Mouse (Mus musculus) heart, postnatal 25 days (tissue): ENCODE results near the gene Dnajc17. TPM values are rescaled to one million over a fixed set of nuclear protein-coding genes. Genes with fewer than 3 reads are reported as not detected.

Experiments used
- DNase-seq: peaks from one replicate; pipeline ENCODE4 v3.0.0; 2022; ENCODE audit warnings: low spot score
- intact Hi-C: fragments of 180-260 bp; cut with DNase I; formaldehyde crosslinking; loops from one replicate; pipeline ENCODE4 v1.15.1; 2025
- total RNA-seq, 2 experiments: library from RNA; stranded (reverse); gene quantifications; 2 replicates each; pipeline ENCODE4 v1.2.3; 2021

Dnajc17 gene
- total RNA-seq, 2 experiments from 2014 or later = 8.2 to 8.3 TPM

GRCm38 (mm10) chr2:119202914-119203453 lies 5.6 kb downstream of the Dnajc17 start:
- intact Hi-C loops = loop anchor here (5.0 kb wide), 1 partner anchor 91 kb away; the partner anchor contains the start of gene Rad51
- DNase-seq = no peak

- DNase-seq = no peak
- intact Hi-C loops = no loop called here
These were observed 9.7 kb downstream of the Dnajc17 start for GRCm38 (mm10) chr2:119198934-119199333.

GRCm38 (mm10) chr2:119198049-119198448 lies 10.5 kb downstream of the Dnajc17 start:
- intact Hi-C loops = no loop called here
- DNase-seq = no peak

GRCm38 (mm10) chr2:119197493-119197892 lies 11.1 kb downstream of the Dnajc17 start:
- DNase-seq = no peak
- intact Hi-C loops = no loop called here

GRCm38 (mm10) chr2:119196316-119197108 lies 12.1 kb downstream of the Dnajc17 start:
- intact Hi-C loops = no loop called here
- DNase-seq = no peak

- DNase-seq = no peak
- intact Hi-C loops = no loop called here
These were observed 14.5 kb downstream of the Dnajc17 start for GRCm38 (mm10) chr2:119194140-119194539.

GRCm38 (mm10) chr2:119190969-119191368 lies 17.6 kb downstream of the Dnajc17 start:
- no peak for DNase-seq
- intact Hi-C loops = loop anchor here (2.0 kb wide), 1 partner anchor 144 kb away; the partner anchor contains the start of gene Knl1

- DNase-seq = peak; percentile 53
- intact Hi-C loops = loop anchor here (1.0 to 5.0 kb wide), 4 partner anchors 32 to 148 kb away; partner anchors contain the start of gene Rmdn3
These were observed 19.4 kb downstream of the Dnajc17 start for GRCm38 (mm10) chr2:119189029-119189710.

GRCm38 (mm10) chr2:119182914-119183313 lies 25.7 kb downstream of the Dnajc17 start:
- intact Hi-C loops = no loop called here
- DNase-seq = no peak

- DNase-seq = no peak
- intact Hi-C loops = no loop called here
These were observed 31.1 kb downstream of the Dnajc17 start for GRCm38 (mm10) chr2:119177384-119177939.

- DNase-seq = no peak
- intact Hi-C loops = no loop called here
These were observed 31.8 kb downstream of the Dnajc17 start for GRCm38 (mm10) chr2:119176761-119177160.

- intact Hi-C loops = no loop called here
- DNase-seq = no peak
These were observed 33.0 kb downstream of the Dnajc17 start for GRCm38 (mm10) chr2:119175614-119176013.

- intact Hi-C loops = no loop called here
- no peak for DNase-seq
These were observed 33.7 kb downstream of the Dnajc17 start for GRCm38 (mm10) chr2:119174866-119175265.

GRCm38 (mm10) chr2:119173991-119174651 lies 34.5 kb downstream of the Dnajc17 start, which contains the start of gene Gm14137:
Gene Gm14137, plus strand, starts transcription at chr2:119174509.
- intact Hi-C loops = no loop called here
- DNase-seq = no peak

GRCm38 (mm10) chr2:119172862-119173576 lies 35.6 kb downstream of the Dnajc17 start:
- intact Hi-C loops = no loop called here
- DNase-seq = peak; percentile 53

GRCm38 (mm10) chr2:119172446-119172845 lies 36.1 kb downstream of the Dnajc17 start:
- no peak for DNase-seq
- intact Hi-C loops = no loop called here

- intact Hi-C loops = no loop called here
- no peak for DNase-seq
These were observed 37.0 kb downstream of the Dnajc17 start for GRCm38 (mm10) chr2:119171574-119171973.

GRCm38 (mm10) chr2:119170282-119170681 lies 38.3 kb downstream of the Dnajc17 start:
- intact Hi-C loops = no loop called here
- DNase-seq = no peak

GRCm38 (mm10) chr2:119167866-119168256 lies 40.7 kb downstream of the Dnajc17 start:
- intact Hi-C loops = no loop called here
- DNase-seq = no peak
